29 mouse cellular contexts compared by ENCODE assay signal in the genomic region with DNA sequence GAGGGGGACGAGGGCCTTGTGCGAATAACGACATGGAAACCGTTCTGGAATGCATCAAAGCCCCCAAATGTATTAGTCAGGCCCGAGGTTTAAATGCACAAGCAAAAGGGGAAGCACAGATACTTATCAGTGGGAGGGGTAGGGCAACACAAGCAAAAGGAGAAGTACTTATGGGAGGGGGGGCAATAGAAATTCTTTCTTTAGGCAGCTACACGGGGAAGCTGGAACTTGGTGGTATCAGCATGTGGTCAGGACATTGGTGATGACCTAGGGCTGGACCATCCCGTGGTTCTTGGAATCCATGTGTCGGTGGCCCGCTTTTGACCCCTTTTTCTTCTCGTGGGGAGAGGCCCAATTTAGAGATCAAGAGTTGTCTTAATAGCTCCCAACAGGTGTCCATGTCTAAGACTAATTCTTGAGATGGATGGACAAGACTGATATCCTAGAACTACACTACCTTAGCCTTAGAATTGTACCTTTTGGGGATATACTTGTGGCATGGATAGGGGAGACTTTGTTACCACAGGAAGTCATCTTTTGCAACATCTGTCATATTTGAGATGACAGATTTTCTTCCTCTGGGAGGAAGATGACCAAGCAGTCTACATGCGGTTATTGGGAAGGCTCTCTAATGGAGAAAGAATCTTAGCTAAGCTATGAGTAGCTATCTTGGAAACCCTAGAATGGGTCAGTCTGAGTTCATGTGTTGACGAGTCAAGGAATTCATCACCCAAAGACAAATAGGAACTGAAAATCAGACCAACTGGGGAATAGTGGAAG. TPM values are rescaled to one million over a fixed set of nuclear protein-coding genes. Genes with fewer than 3 reads are reported as not detected.
DNase-seq lines count a peak whose midpoint lies in the region; ATAC-seq and TF ChIP-seq lines count a peak whose summit lies in the region.
"Had no signal": no experiment of that assay in that cellular context is flagged by ENCODE, and none has a peak within 500 bp of the region (broad histone marks: within the 10 kb centered on the region; RNA-seq: fewer than 3 reads in every experiment).

No protein-coding gene starts in this region.

- H3K27me3 ChIP-seq in splenic B cell, adult 2 months (ENCODE audit: control insufficient read depth, insufficient read depth, low read length, poor library complexity, severe bottlenecking): no peaks in the 10 kb centered on the region
- no peaks in the 10 kb centered on the region for H3K27me3 ChIP-seq in forebrain, embryonic 10.5 days (ENCODE audit: poor library complexity, severe bottlenecking)
- H3K27me3 ChIP-seq: embryonic facial prominence, embryonic 12.5 days; forebrain, embryonic 12.5 days had no signal

- peak; percentile 65 to 77 for ATAC-seq in hematopoietic stem cell, adult 5-6 weeks (replicated peaks in 1 of 2; ENCODE audit: insufficient read depth in 1 of 2, low FRiP score in 2 of 2, low TSS enrichment in 1 of 2, low read depth in 1 of 2, poor library complexity in 2 of 2, severe bottlenecking in 2 of 2)
- ATAC-seq: hindbrain, postnatal 0 days; intestine, postnatal 0 days; midbrain, embryonic 16.5 days had no signal

- H3K27ac ChIP-seq in forebrain, embryonic 10.5 days: no peak overlapping the region
- H3K27ac ChIP-seq: embryonic facial prominence, embryonic 12.5 days; forebrain, embryonic 12.5 days; hindbrain, embryonic 10.5 days; hindbrain, postnatal 0 days; layer of hippocampus, adult 2 months; midbrain, embryonic 10.5 days had no signal

- 74% methylated on average over 12 of the region's 12 CpGs for WGBS in lung, adult 2 months
- 92% methylated on average over 12 of the region's 12 CpGs for WGBS in forebrain, embryonic 10.5 days

- no peak overlapping the region for H3K4me3 ChIP-seq in lung, adult 2 months (replicated peaks; ENCODE audit: extremely low read depth, low read depth, low read length)
- no peak overlapping the region for H3K4me3 ChIP-seq in forebrain, embryonic 10.5 days
- H3K4me3 ChIP-seq: embryonic facial prominence, embryonic 12.5 days; forebrain, embryonic 12.5 days; hindbrain, embryonic 10.5 days; layer of hippocampus, adult 2 months; midbrain, embryonic 10.5 days had no signal

- H3K36me3 ChIP-seq in splenic B cell, adult 2 months (ENCODE audit: control insufficient read depth, insufficient read depth, low read length, poor library complexity, severe bottlenecking): no peaks in the 10 kb centered on the region
- H3K36me3 ChIP-seq in forebrain, embryonic 10.5 days (replicated peaks): no peaks in the 10 kb centered on the region
- H3K36me3 ChIP-seq: embryonic facial prominence, embryonic 12.5 days; forebrain, embryonic 12.5 days; hindbrain, embryonic 10.5 days; midbrain, embryonic 10.5 days had no signal

- no peak for TF ChIP-seq CTCF in lung, adult 2 months (IDR thresholded peaks at IDR 0.05; ENCODE audit: insufficient read depth, low read length)

- no peaks in the 10 kb centered on the region for H3K4me1 ChIP-seq in lung, adult 2 months (ENCODE audit: control insufficient read depth, insufficient read depth, low read length)
- no peaks in the 10 kb centered on the region for H3K4me1 ChIP-seq in forebrain, embryonic 10.5 days
- H3K4me1 ChIP-seq: embryonic facial prominence, embryonic 12.5 days; forebrain, embryonic 12.5 days; hindbrain, embryonic 10.5 days; midbrain, embryonic 10.5 days had no signal

- TF ChIP-seq POLR2A in lung, adult 2 months (IDR thresholded peaks at IDR 0.05; ENCODE audit: borderline replicate concordance, extremely low read depth, low read depth, low read length): no peak

- no peaks in the 10 kb centered on the region for H3K9me3 ChIP-seq in forebrain, embryonic 10.5 days
- H3K9me3 ChIP-seq: embryonic facial prominence, embryonic 12.5 days; forebrain, embryonic 12.5 days; hindbrain, embryonic 10.5 days; midbrain, embryonic 10.5 days had no signal

- peak; percentile 13 for DNase-seq in lung, postnatal 36 days
- no peak for DNase-seq in lung, adult 2 months
- DNase-seq in MEL-GATA-1-ER (ENCODE audit: extremely low read depth, low read depth): peak; percentile 8
- DNase-seq in splenic B cell, adult 2 months (ENCODE audit: low read depth, low spot score): peak; percentile 15
- no peak for DNase-seq in spleen, postnatal 4 days (ENCODE audit: low spot score in 2 of 2)
- no peak for DNase-seq in forebrain, embryonic 10.5 days (ENCODE audit: extremely low spot score, low spot score)
- DNase-seq in adrenal gland, postnatal 25 days: no peak
- DNase-seq: adrenal gland, adult 8-10 months; cerebellum, adult 11 months; cerebellum, postnatal 14 days; gastrocnemius, postnatal 36 days; kidney, postnatal 25 days; lung, postnatal 14 days had no signal

RNA-seq across cellular contexts. Expression of gene Mthfs, which starts 46.3 kb away (rescaled TPM):
- 10.6 and 19.1 TPM in 2 replicates for polyA plus RNA-seq in lung, adult 2 months (2012; rRNA removed)
- total RNA-seq in hematopoietic stem cell, adult 5-6 weeks (2017): 8.2 and 60.7 TPM in 2 replicates
- 15.5 and 15.6 TPM in 2 replicates for polyA plus RNA-seq in forebrain, embryonic 10.5 days (2016; fragmentation: Nextera tagmentation; extraction: Ambion mirVana)
- total RNA-seq in adrenal gland, postnatal 25 days (2021): 42.2 and 49.4 TPM in 2 replicates

RNA-seq across cellular contexts. Expression of gene Gm29094, which starts 57.6 kb away (rescaled TPM):
- not detected in 2 replicates for polyA plus RNA-seq in lung, adult 2 months (2012; rRNA removed)
- total RNA-seq in hematopoietic stem cell, adult 5-6 weeks (2017): not detected in 2 replicates
- polyA plus RNA-seq in forebrain, embryonic 10.5 days (2016; fragmentation: Nextera tagmentation; extraction: Ambion mirVana): not detected in 2 replicates
- 2.5 TPM in 1 of 2 replicates, not detected in the other for total RNA-seq in adrenal gland, postnatal 25 days (2021)
- total RNA-seq: adrenal gland, adult 8-10 months; ES-E14; gastrocnemius, adult 18-20 months; gastrocnemius, postnatal 36 days; hindbrain, postnatal 0 days; layer of hippocampus, adult 2 months; left cerebral cortex, postnatal 25 days had no signal
- polyA plus RNA-seq: hindbrain, postnatal 0 days; kidney, embryonic 14.5 days; liver, embryonic 16.5 days; midbrain, embryonic 16.5 days; small intestine, adult 2 months; testis, adult 2 months had no signal

RNA-seq across cellular contexts. Expression of gene Bcl2a1b, which starts 57.7 kb away (rescaled TPM):
- 4.9 and 6.1 TPM in 2 replicates for polyA plus RNA-seq in lung, adult 2 months (2012; rRNA removed)
- total RNA-seq in hematopoietic stem cell, adult 5-6 weeks (2017): 1.4 and 2.4 TPM in 2 replicates
- polyA plus RNA-seq in forebrain, embryonic 10.5 days (2016; fragmentation: Nextera tagmentation; extraction: Ambion mirVana): 0.22 and 0.40 TPM in 2 replicates
- 0.97 TPM in 1 of 2 replicates, not detected in the other for total RNA-seq in adrenal gland, postnatal 25 days (2021)
- total RNA-seq: gastrocnemius, adult 18-20 months; gastrocnemius, postnatal 36 days had no signal
- polyA plus RNA-seq: forebrain, embryonic 12.5 days; testis, adult 2 months had no signal

Comparison
In these comparisons a context has a peak if more than half of its experiments do, and no peak if none do; other contexts are left out.
1. DNase-seq: peak in lung, postnatal 36 days (single experiment), MEL-GATA-1-ER (single experiment) and splenic B cell, adult 2 months (single experiment); none in lung, adult 2 months (single experiment), spleen, postnatal 4 days (0 of 2), forebrain, embryonic 10.5 days (single experiment) and adrenal gland, postnatal 25 days (single experiment).